Mouse (Mus musculus): ENCODE data around the gene B3gnt8. TPM values are rescaled to one million over a fixed set of nuclear protein-coding genes. Genes with fewer than 3 reads are reported as not detected.

Gene B3gnt8
- total RNA-seq, 2 experiments from 2014 or later = 0.65 to 0.68 TPM

DNA sequence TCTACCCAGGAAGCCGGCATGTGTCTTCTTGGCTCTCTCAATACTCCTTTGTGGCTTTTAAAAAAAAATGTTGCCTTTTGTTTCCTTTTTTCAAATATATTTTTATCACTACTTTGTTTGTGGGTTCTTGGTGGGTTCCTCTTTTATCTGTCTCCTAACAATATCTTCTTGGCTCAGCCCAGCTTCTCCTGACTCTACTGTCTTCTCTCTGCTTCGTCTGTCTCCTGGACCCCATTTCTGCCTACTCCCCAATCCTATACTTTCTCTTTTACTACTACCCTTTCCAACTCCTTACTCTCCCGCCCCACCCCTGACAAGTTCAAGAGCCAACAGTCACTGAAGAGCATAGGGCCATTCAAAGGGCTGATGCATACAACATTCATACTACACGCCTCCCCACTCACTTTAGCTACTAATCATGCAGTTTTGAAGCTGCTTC is 19.8 kb upstream of the B3gnt8 start:
- Histone ChIP-seq H3K27ac (no peak overlapping the region), H3K4me3 (no peak overlapping the region)
- intact Hi-C loops (cut with DNase I) = no loop called here
- DNase-seq (ENCODE audit: extremely low spot score in 1 of 2, low spot score in 2 of 2) = no peak
- no peak for TF ChIP-seq CTCF (IDR thresholded peaks at IDR 0.05)

- Histone ChIP-seq H3K27ac (no peak overlapping the region), H3K4me3 (no peak overlapping the region)
- no peak for TF ChIP-seq CTCF (IDR thresholded peaks at IDR 0.05)
- intact Hi-C loops (cut with DNase I) = no loop called here
- peak in 1 of 2 experiments; percentile 6 for DNase-seq (ENCODE audit: extremely low spot score in 1 of 2, low spot score in 2 of 2)
These were observed 19.3 kb upstream of the B3gnt8 start for GRCm38 (mm10) chr7:25607196-25607595.

DNA sequence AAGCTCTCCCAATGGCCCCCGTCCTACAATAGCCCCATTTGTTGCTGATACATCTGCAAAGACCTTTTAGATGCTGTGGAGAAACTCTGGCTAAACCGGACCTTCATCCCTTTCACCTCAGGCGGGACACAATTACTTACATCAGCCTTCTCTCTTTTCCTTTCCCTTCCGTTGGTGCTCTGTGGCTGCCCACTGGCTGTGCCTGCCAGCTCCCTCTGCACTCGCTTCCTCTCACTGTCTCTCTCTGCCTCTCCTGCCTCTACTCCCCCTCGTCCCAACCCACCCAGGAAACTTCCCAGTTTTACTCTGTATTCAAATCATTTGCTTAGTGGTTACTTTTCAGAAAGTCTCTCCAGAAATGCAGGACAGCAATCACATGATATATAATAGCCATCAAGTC is 16.4 kb upstream of the B3gnt8 start:
- TF ChIP-seq CTCF (IDR thresholded peaks at IDR 0.05) = no peak
- Histone ChIP-seq H3K27ac (no peak overlapping the region), H3K4me3 (no peak overlapping the region)
- DNase-seq (ENCODE audit: extremely low spot score in 1 of 2, low spot score in 2 of 2) = peak in 1 of 2 experiments; percentile 6
- intact Hi-C loops (cut with DNase I) = no loop called here

- no peak overlapping the region for H3K4me3 ChIP-seq
- no peak for DNase-seq (ENCODE audit: extremely low spot score in 1 of 2, low spot score in 2 of 2)
- intact Hi-C loops (cut with DNase I) = no loop called here
- H3K27ac ChIP-seq = no peak overlapping the region
- TF ChIP-seq CTCF (IDR thresholded peaks at IDR 0.05) = no peak
These were observed 15.0 kb upstream of the B3gnt8 start for GRCm38 (mm10) chr7:25611501-25611900.

DNA sequence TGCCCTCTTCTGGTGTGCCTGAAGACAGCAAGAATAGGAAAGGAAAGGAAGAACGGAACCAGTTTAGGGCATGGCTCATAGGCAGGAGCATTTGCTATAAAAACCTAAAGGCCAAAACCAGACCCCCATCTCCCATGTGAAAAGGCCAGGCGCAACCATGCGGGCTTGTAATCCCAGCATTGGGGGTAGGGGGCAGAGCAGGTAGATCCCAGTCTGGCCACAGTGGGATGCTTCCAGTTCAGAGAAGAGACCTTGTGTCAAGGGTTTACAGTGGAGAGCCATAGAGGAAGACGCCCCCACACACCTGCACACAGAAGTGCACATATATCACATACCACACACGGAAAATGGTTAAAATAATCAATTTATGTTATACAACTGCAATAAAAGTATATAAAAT is 12.4 kb upstream of the B3gnt8 start:
- intact Hi-C loops (cut with DNase I) = no loop called here
- TF ChIP-seq CTCF (IDR thresholded peaks at IDR 0.05) = no peak
- Histone ChIP-seq H3K27ac (no peak overlapping the region), H3K4me3 (no peak overlapping the region)
- DNase-seq (ENCODE audit: extremely low spot score in 1 of 2, low spot score in 2 of 2) = peak in 1 of 2 experiments; percentile 8

GRCm38 (mm10) chr7:25614831-25615705 is 11.4 kb upstream of the B3gnt8 start:
- no peak for TF ChIP-seq CTCF (IDR thresholded peaks at IDR 0.05)
- DNase-seq (ENCODE audit: extremely low spot score in 1 of 2, low spot score in 2 of 2) = peak in 1 of 2 experiments; percentile 6
- Histone ChIP-seq H3K27ac (no peak overlapping the region), H3K4me3 (no peak overlapping the region)
- intact Hi-C loops (cut with DNase I) = no loop called here

GRCm38 (mm10) chr7:25615706-25616011 is 10.8 kb upstream of the B3gnt8 start, which contains the start of gene Erich4:
Erich4 (minus strand) TSS chr7:25615892.
- DNase-seq (ENCODE audit: extremely low spot score in 1 of 2, low spot score in 2 of 2) = peak in 1 of 2 experiments; percentile 6
- Histone ChIP-seq H3K27ac (no peak within 1 kb of the TSS), H3K4me3 (no peak within 1 kb of the TSS)
- no peak for TF ChIP-seq CTCF (IDR thresholded peaks at IDR 0.05)
- intact Hi-C loops (cut with DNase I) = no loop called here

GRCm38 (mm10) chr7:25617376-25618160 is 8.9 kb upstream of the B3gnt8 start:
- peak in 1 of 2 experiments; percentile 5 for DNase-seq (ENCODE audit: extremely low spot score in 1 of 2, low spot score in 2 of 2)
- Histone ChIP-seq H3K4me3 (no peak overlapping the region), H3K27ac (no peak overlapping the region)
- no peak for TF ChIP-seq CTCF (IDR thresholded peaks at IDR 0.05)
- intact Hi-C loops (cut with DNase I) = no loop called here

DNA sequence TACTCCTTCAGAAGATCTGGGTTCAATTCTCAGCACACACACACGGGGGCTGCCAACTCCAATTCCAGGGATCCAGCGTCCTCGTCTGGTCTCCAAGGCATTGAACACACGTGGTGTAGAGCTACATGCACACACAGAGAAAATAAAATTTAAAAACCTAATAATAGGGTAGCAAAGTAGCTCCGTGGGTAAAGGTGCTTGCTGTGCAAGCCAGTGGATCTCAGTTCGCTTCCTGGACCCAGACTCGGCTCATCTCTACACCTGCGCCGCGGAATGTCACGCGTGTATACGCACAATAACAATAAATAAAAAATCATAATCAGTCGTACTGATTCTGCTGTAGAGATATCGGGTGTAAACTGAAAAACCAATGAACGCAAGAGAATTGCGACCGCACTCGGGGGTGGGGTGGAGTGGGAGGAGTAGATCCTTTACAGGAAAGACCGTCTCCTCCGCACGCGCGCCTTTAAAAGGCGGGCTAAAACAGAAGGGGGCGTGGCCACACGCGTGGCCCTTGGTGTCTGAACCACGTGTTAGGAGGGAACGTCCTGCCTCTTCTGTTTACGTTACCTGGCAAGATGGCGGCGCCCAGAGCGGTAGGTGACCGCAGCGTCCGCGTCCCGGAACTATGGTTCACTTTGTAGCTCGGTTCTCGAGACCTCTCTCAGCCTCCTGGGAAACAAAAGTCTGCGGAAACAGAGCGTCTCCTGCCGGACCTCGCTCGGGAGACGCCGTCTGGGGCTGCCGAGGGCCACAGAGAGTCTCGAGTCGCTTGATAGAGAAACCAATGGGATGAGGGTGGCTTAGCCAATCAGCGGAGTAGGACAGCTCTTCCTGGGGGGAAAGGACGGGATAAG is 7.4 kb upstream of the B3gnt8 start, which contains the start of gene Dmac2:
Dmac2 (plus strand) TSS at position 550 of the 857 bp plus-strand sequence.
- peak within 1 kb of the TSS; percentile 67 for H3K4me3 ChIP-seq
- peak; percentile 90 to 93 for DNase-seq (ENCODE audit: extremely low spot score in 1 of 2, low spot score in 2 of 2)
- TF ChIP-seq CTCF (IDR thresholded peaks at IDR 0.05) = no peak
- intact Hi-C loops (cut with DNase I) = no loop called here
- peak within 1 kb of the TSS; percentile 90 for H3K27ac ChIP-seq

- peak overlapping the region; percentile 67 for H3K4me3 ChIP-seq
- no peak for DNase-seq (ENCODE audit: extremely low spot score in 1 of 2, low spot score in 2 of 2)
- intact Hi-C loops (cut with DNase I) = no loop called here
- no peak for TF ChIP-seq CTCF (IDR thresholded peaks at IDR 0.05)
- H3K27ac ChIP-seq = peak overlapping the region; percentile 90
These were observed 6.8 kb upstream of the B3gnt8 start for GRCm38 (mm10) chr7:25619722-25619991.

GRCm38 (mm10) chr7:25620101-25620500 is 6.4 kb upstream of the B3gnt8 start:
- Histone ChIP-seq H3K4me3 (peak overlapping the region; percentile 67), H3K27ac (peak overlapping the region; percentile 90; the same call in 1 of the 2 replicates)
- DNase-seq (ENCODE audit: extremely low spot score in 1 of 2, low spot score in 2 of 2) = peak in 1 of 2 experiments; percentile 10
- intact Hi-C loops (cut with DNase I) = no loop called here
- TF ChIP-seq CTCF (IDR thresholded peaks at IDR 0.05) = no peak
